Mouse (Mus musculus) thymus, adult 2 months (tissue): ENCODE measurements around the gene Kars. TPM values are rescaled to one million over a fixed set of nuclear protein-coding genes. Genes with fewer than 3 reads are reported as not detected.

Experiments
- DNase-seq: peaks from one replicate; pipeline ENCODE4 v3.0.0; 2021
- H3K27ac ChIP-seq: fragments of 200-500 bp; 2 replicates; pipeline ENCODE4 v1.5.1; 2012; ENCODE audit warnings: low read length, control low read depth; ENCODE audit not compliant: control insufficient read depth, insufficient read depth
- H3K27me3 ChIP-seq: fragments of 200-500 bp; 2 replicates; pipeline ENCODE4 v1.6.1; 2012; ENCODE audit warnings: mild to moderate bottlenecking, low read length, moderate library complexity, mixed read lengths; ENCODE audit not compliant: control insufficient read depth, insufficient read depth
- H3K36me3 ChIP-seq: fragments of 200-500 bp; 2 replicates; pipeline ENCODE4 v1.6.1; 2012; ENCODE audit warnings: mild to moderate bottlenecking, low read length, moderate library complexity; ENCODE audit not compliant: control insufficient read depth, insufficient read depth
- H3K4me1 ChIP-seq: fragments of 200-500 bp; replicated peaks from 2 replicates; pipeline ENCODE4 v1.6.1; 2012; ENCODE audit warnings: low read length; ENCODE audit not compliant: control insufficient read depth, insufficient read depth
- H3K4me3 ChIP-seq: fragments of 200-500 bp; 2 replicates; pipeline ENCODE4 v1.5.1; 2012; ENCODE audit warnings: mild to moderate bottlenecking, low read length, control low read depth, moderate library complexity; ENCODE audit not compliant: control insufficient read depth, insufficient read depth
- CTCF ChIP-seq: fragments of 200-500 bp; IDR thresholded peaks from 2 replicates; pipeline ENCODE4 v1.5.1; 2012; ENCODE audit warnings: mild to moderate bottlenecking, control low read depth, low read length, moderate library complexity, borderline replicate concordance; ENCODE audit not compliant: control insufficient read depth, poor library complexity, insufficient read depth; ENCODE audit errors: extremely low read depth
- POLR2A ChIP-seq: fragments of 200-500 bp; IDR thresholded peaks from 2 replicates; pipeline ENCODE4 v1.6.1; 2012; ENCODE audit warnings: mild to moderate bottlenecking, low read length, control low read depth, moderate library complexity; ENCODE audit not compliant: control insufficient read depth, poor library complexity, insufficient read depth; ENCODE audit errors: extremely low read depth
- WGBS: fragments of 180-500 bp; shearing (Covaris S2); methylation state at CpG from one replicate; pipeline ENCODE4 v1.1.7; 2018; 5-methylcytosine and 5-hydroxymethylcytosine counted together
- polyA plus RNA-seq: library from polyadenylated mRNA; depleted of rRNA; stranded (reverse); fragments of >200 nt; gene quantifications from 2 replicates; pipeline ENCODE4 v1.2.3, GENCODE M21; 2012

Gene Kars
- polyA plus RNA-seq, 1 experiment: 54.5 TPM

GRCm38 (mm10) chr8:111961330-111961729 is 49.8 kb downstream of the Kars start:
- no peak for DNase-seq
- no peaks in the 10 kb centered on the region for H3K36me3 ChIP-seq
- H3K27me3 ChIP-seq: no peaks in the 10 kb centered on the region
- WGBS: 72% methylated on average over 3 of the region's 3 CpGs
- H3K4me1 ChIP-seq: peaks cover under 1% of the 10 kb centered on the region
- no peak overlapping the region for H3K4me3 ChIP-seq
- TF ChIP-seq POLR2A: no peak
- no peak for TF ChIP-seq CTCF
- no peak overlapping the region for H3K27ac ChIP-seq

- WGBS: 92% methylated on average over 15 of the region's 15 CpGs
- H3K27ac ChIP-seq: no peak overlapping the region
- no peak for DNase-seq
- no peaks in the 10 kb centered on the region for H3K27me3 ChIP-seq
- H3K4me3 ChIP-seq: no peak overlapping the region
- no peak for TF ChIP-seq CTCF
- H3K4me1 ChIP-seq: peaks cover 6% of the 10 kb centered on the region
- H3K36me3 ChIP-seq: no peaks in the 10 kb centered on the region
Measured at GRCm38 (mm10) chr8:111960591-111961321, 50.4 kb downstream of the Kars start.

- peaks cover 13% of the 10 kb centered on the region for H3K4me1 ChIP-seq
- H3K27ac ChIP-seq: no peak overlapping the region
- no peaks in the 10 kb centered on the region for H3K27me3 ChIP-seq
- WGBS: 92% methylated on average over 2 of the region's 2 CpGs
- H3K36me3 ChIP-seq: peaks cover 9% of the 10 kb centered on the region; the same call in 1 of the 2 replicates
- H3K4me3 ChIP-seq: no peak overlapping the region
- TF ChIP-seq POLR2A (no peak), CTCF (no peak)
- DNase-seq: no peak
Measured at GRCm38 (mm10) chr8:111957231-111957630, 53.9 kb downstream of the Kars start.

- Histone ChIP-seq H3K4me3 (no peak overlapping the region), H3K36me3 (peaks cover 12% of the 10 kb centered on the region), H3K4me1 (peaks cover 13% of the 10 kb centered on the region), H3K27me3 (no peaks in the 10 kb centered on the region), H3K27ac (no peak overlapping the region)
- DNase-seq: no peak
- TF ChIP-seq POLR2A (no peak), CTCF (no peak)
- 3% methylated on average over 5 of the region's 5 CpGs for WGBS
Measured at GRCm38 (mm10) chr8:111955879-111956278, 55.2 kb downstream of the Kars start.

- no peak for TF ChIP-seq CTCF
- no peak for TF ChIP-seq POLR2A
- H3K4me3 ChIP-seq: no peak overlapping the region
- peaks cover 12% of the 10 kb centered on the region for H3K36me3 ChIP-seq
- H3K27me3 ChIP-seq: no peaks in the 10 kb centered on the region
- H3K4me1 ChIP-seq: peaks cover 13% of the 10 kb centered on the region
- 4% methylated on average over 4 of the region's 4 CpGs for WGBS
- peak overlapping the region; percentile 46 for H3K27ac ChIP-seq
- no peak for DNase-seq
Measured at GRCm38 (mm10) chr8:111954844-111955594, 56.1 kb downstream of the Kars start.

GRCm38 (mm10) chr8:111951936-111952335 is 59.2 kb downstream of the Kars start:
- Histone ChIP-seq H3K27me3 (no peaks in the 10 kb centered on the region), H3K36me3 (peaks cover 24% of the 10 kb centered on the region), H3K27ac (no peak overlapping the region), H3K4me3 (no peak overlapping the region), H3K4me1 (peaks cover 13% of the 10 kb centered on the region)
- no peak for DNase-seq
- TF ChIP-seq CTCF: no peak
- no peak for TF ChIP-seq POLR2A
- WGBS: 96% methylated on average over 5 of the region's 5 CpGs
